Mouse (Mus musculus): Measurements from ENCODE around the gene Dync1i1.

- TF ChIP-seq CTCF (IDR thresholded peaks at IDR 0.05; ENCODE audit: low read depth) (no peak), EP300 (IDR thresholded peaks at IDR 0.05; ENCODE audit: low read depth) (no peak)
These were observed 117.0 kb downstream of the Dync1i1 start for GRCm38 (mm10) chr6:5842466-5842865.

Data from heart, postnatal 0 days (tissue).